Mouse (Mus musculus): ENCODE measurements at regions not wholly inside any gene's neighbourhood (a gene's known extent, or its start where the extent isn't known, plus 50 kb on each side); places are given as distances from the start of the nearest gene placed in this dataset.

- TF ChIP-seq ZNF384 (IDR thresholded peaks at IDR 0.05; ENCODE audit: low read depth, low read length) (no peak), MAFK (IDR thresholded peaks at IDR 0.05; ENCODE audit: insufficient read depth, low read depth, low read length) (no peak)
Observed at GRCm38 (mm10) chr12:77529414-77529813, 291.5 kb downstream of the Fut8 start.
